Mouse (Mus musculus) midbrain, embryonic 14.5 days (tissue): Measurements from ENCODE around the gene Pacsin1. TPM values are rescaled to one million over a fixed set of nuclear protein-coding genes. Genes with fewer than 3 reads are reported as not detected.

Experiments used
- polyA plus RNA-seq: library from polyadenylated mRNA; unstranded; fragments of >200 nt; fragmentation: Nextera tagmentation; extraction: Ambion mirVana; gene quantifications from 2 replicates; pipeline ENCODE4 v1.2.1, GENCODE M21; 2014

Gene Pacsin1
- polyA plus RNA-seq, 1 experiment from 2014 or later = 33.0 TPM

Other genes with a start within 250 kb of the Pacsin1 start
- gene Grm4, start 134.1 kb upstream of the Pacsin1 start, polyA plus RNA-seq = 9.8 and 10.1 TPM in 2 replicates
- 134 and 143 TPM in 2 replicates for gene Hmga1, start 99.0 kb upstream of the Pacsin1 start, polyA plus RNA-seq
- 51.9 and 74.5 TPM in 2 replicates for gene AI413582, start 89.8 kb upstream of the Pacsin1 start, polyA plus RNA-seq
- 117 and 224 TPM in 2 replicates for gene Nudt3, start 32.0 kb upstream of the Pacsin1 start, polyA plus RNA-seq
- not detected in 2 replicates for gene RPS10-NUDT3, start 20.3 kb upstream of the Pacsin1 start, polyA plus RNA-seq
- 563 and 615 TPM in 2 replicates for gene Rps10, start 18.8 kb upstream of the Pacsin1 start, polyA plus RNA-seq
- 1.5 and 2.7 TPM in 2 replicates for gene Spdef, start 73.4 kb downstream of the Pacsin1 start, polyA plus RNA-seq
- 11.7 and 12.9 TPM in 2 replicates for gene D17Wsu92e, start 165.1 kb downstream of the Pacsin1 start, polyA plus RNA-seq
- 240 and 274 TPM in 2 replicates for gene Snrpc, start 182.6 kb downstream of the Pacsin1 start, polyA plus RNA-seq
- gene Uhrf1bp1, start 200.9 kb downstream of the Pacsin1 start, polyA plus RNA-seq = 6.6 and 9.3 TPM in 2 replicates